ENCODE assay signal across 12 mouse cellular contexts in the genomic region with DNA sequence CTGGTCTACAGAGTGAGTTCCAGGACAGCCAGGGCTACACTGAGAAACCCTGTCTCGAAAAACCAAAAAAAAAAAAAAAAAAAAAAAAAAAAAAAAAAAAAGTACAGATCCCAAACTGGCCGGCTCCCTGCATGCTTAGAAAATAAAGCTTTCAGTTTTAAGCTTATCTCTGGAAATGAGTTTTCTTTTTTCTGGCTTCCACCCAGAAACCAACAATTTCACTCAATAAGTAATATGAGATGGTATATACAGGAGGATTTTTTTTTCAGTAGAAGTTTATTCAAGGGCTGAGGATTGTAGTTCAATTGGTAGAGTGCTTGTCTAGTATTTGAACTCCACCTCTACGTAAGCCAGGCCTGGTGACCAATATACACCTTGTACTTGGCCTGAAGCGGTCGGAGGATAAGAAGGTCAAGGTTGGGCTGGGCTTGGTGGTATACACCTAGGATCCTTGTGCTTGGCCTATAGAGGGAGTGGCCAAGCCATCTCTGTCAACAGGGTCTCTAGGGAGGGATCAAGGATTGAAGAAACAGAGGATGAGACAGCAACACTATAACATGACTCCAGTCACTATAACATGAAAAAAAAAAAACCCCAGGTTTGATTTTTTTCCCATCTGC.
"Had no signal": no experiment of that assay in that cellular context is flagged by ENCODE, and none has a peak within 500 bp of the region (broad histone marks: within the 10 kb centered on the region; RNA-seq: fewer than 3 reads in every experiment).

No protein-coding gene starts in this region.

- H3K27ac ChIP-seq: kidney, embryonic 15.5 days; limb, embryonic 15.5 days; midbrain, embryonic 12.5 days had no signal

- H3K27me3 ChIP-seq: kidney, embryonic 15.5 days; limb, embryonic 15.5 days; liver, embryonic 12.5 days; lung, embryonic 15.5 days; midbrain, embryonic 12.5 days had no signal

- H3K4me2 ChIP-seq: kidney, embryonic 15.5 days; limb, embryonic 15.5 days; lung, embryonic 15.5 days; midbrain, embryonic 12.5 days had no signal

- DNase-seq: kidney, postnatal 14 days; lung, postnatal 14 days; right cerebral cortex, postnatal 25 days; thymus, adult 18-20 months; thymus, postnatal 14 days had no signal

- ATAC-seq: liver, embryonic 12.5 days; midbrain, embryonic 16.5 days had no signal

- H3K9me3 ChIP-seq: lung, embryonic 15.5 days had no signal

- H3K36me3 ChIP-seq: kidney, embryonic 15.5 days; limb, embryonic 15.5 days; lung, embryonic 15.5 days; midbrain, embryonic 12.5 days had no signal

- H3K4me3 ChIP-seq: kidney, embryonic 15.5 days; left cerebral cortex, adult 2 months; limb, embryonic 15.5 days; liver, embryonic 12.5 days; lung, embryonic 15.5 days; midbrain, embryonic 12.5 days had no signal

- H3K9ac ChIP-seq: kidney, embryonic 15.5 days; limb, embryonic 15.5 days; lung, embryonic 15.5 days; midbrain, embryonic 12.5 days had no signal
